Mouse (Mus musculus) embryonic fibroblast, embryonic 13.5 days (primary cell): ENCODE results near the gene Umod.

Experiments
- CTCF ChIP-seq: IDR thresholded peaks from 2 replicates; pipeline ENCODE4 v1.5.1; 2011; ENCODE audit warnings: mild to moderate bottlenecking, control low read depth, low read length, moderate library complexity, borderline replicate concordance; ENCODE audit not compliant: insufficient read depth
- POLR2A ChIP-seq: IDR thresholded peaks from 2 replicates; pipeline ENCODE4 v1.6.1; 2011; ENCODE audit warnings: low read depth, mild to moderate bottlenecking, control low read depth, low read length, moderate library complexity

GRCm38 (mm10) chr7:119526486-119526885 lies 47.4 kb upstream of the Umod start:
- no peak for TF ChIP-seq CTCF
- TF ChIP-seq POLR2A = no peak
